Mouse (Mus musculus) limb, embryonic 10.5 days (tissue): ENCODE results near the gene Mvb12a. TPM values are rescaled to one million over a fixed set of nuclear protein-coding genes. Genes with fewer than 3 reads are reported as not detected.

Source experiments
- DNase-seq: peaks from one replicate; pipeline ENCODE4 v3.0.0-alpha.2; 2017; ENCODE audit warnings: low spot score
- H3K27ac ChIP-seq: fragments of 300-500 bp; sonication (generic); 2 replicates; pipeline ENCODE4 v1.5.1; 2016; ENCODE audit warnings: mild to moderate bottlenecking
- H3K27me3 ChIP-seq: fragments of 300-500 bp; sonication (generic); 2 replicates; pipeline ENCODE4 v1.6.1; 2016; ENCODE audit warnings: low read depth, mild to moderate bottlenecking; ENCODE audit not compliant: poor library complexity, severe bottlenecking
- H3K36me3 ChIP-seq: fragments of 300-500 bp; sonication (generic); 2 replicates; pipeline ENCODE4 v1.6.1; 2016; ENCODE audit warnings: mild to moderate bottlenecking, moderate library complexity
- H3K4me1 ChIP-seq: fragments of 300-500 bp; sonication (generic); 2 replicates; pipeline ENCODE4 v1.6.1; 2016
- H3K4me3 ChIP-seq: fragments of 300-500 bp; sonication (generic); 2 replicates; pipeline ENCODE4 v1.5.1; 2016; ENCODE audit warnings: mild to moderate bottlenecking, moderate library complexity
- H3K9me3 ChIP-seq: fragments of 300-500 bp; sonication (generic); replicated peaks from 2 replicates; pipeline ENCODE4 v1.6.1; 2016; ENCODE audit warnings: mild to moderate bottlenecking
- WGBS: fragments of 180-500 bp; shearing (Covaris S2); methylation state at CpG from one replicate; pipeline ENCODE4 v1.1.7; 2016; 5-methylcytosine and 5-hydroxymethylcytosine counted together
- polyA plus RNA-seq: library from polyadenylated mRNA; unstranded; fragments of >200 nt; fragmentation: Nextera tagmentation; extraction: Ambion mirVana; gene quantifications from 2 replicates; pipeline ENCODE4 v1.2.1, GENCODE M21; 2016

Mvb12a gene
- 76.2 and 77.5 TPM in 2 replicates for polyA plus RNA-seq

DNA sequence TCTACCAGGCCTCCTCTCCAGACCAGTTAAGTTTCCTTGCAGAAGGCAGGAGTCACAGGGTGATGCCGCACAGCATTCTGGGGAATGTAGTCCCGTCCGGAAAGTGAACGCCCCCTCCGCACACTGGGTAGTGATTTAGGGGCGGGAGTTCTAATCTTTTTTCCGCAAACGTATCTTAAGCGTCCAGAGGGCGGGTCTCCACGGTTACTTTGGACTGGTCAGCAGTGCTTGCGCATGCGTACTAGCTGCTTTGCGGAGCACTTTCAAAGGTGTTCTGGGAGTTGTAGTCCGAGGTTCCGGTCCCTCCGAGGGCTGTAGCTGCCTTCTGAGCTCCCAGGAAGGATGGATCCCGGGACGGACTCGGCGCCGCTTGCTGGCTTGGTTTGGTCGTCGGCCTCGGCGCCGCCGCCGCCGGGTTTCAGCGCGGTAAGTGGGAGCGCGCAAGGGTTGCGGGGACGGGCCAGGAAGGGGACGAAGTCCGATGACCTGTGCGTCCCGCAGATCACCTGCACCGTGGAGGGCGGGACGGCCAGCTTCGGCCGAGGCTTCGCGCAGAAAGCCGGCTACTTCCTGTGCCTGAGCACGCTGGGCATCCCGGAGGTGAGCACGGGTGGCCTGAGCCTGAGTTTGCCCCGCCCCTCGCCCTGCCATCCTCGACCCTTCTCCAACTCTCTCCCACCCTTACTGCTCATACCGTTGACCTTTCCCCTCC is at the start of gene Mvb12a:
Gene Mvb12a (plus strand): TSS at position 291 of the 712 bp plus-strand sequence.
- peak; percentile 92 for DNase-seq
- peaks cover 16% of the 10 kb centered on the region for H3K4me1 ChIP-seq
- no peaks in the 10 kb centered on the region for H3K9me3 ChIP-seq
- H3K27ac ChIP-seq = peak within 1 kb of the TSS; percentile 83
- peak within 1 kb of the TSS; percentile 87 for H3K4me3 ChIP-seq
- peaks cover 27% of the 10 kb centered on the region for H3K36me3 ChIP-seq
- under 1% methylated on average over 55 of the region's 55 CpGs for WGBS
- H3K27me3 ChIP-seq = peaks cover 12% of the 10 kb centered on the region

DNA sequence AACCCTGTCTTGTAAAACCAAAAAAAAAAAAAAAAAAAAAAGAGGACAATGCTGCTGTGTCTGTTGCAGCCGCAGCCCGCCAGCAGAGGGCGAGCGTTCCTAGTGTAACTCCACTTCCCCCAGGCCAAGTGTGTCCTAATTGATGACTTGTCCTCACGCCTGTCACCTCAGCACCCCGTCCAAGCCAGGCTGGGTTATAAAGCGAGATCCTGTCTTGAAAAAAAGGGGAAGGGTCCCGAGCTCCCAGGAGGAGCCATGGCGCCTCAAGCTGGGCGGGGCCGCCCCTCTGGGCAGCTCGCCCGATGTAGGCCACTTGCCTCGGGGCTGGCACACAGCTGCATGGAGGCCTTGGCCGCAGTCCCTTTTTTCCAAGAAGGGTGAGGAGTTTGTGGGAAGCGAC is 47.7 kb upstream of the Mvb12a start:
- peaks cover 47% of the 10 kb centered on the region for H3K36me3 ChIP-seq
- peaks cover 54% of the 10 kb centered on the region for H3K4me1 ChIP-seq
- WGBS = 24% methylated on average over 16 of the region's 16 CpGs
- H3K9me3 ChIP-seq = no peaks in the 10 kb centered on the region
- no peaks in the 10 kb centered on the region for H3K27me3 ChIP-seq
- DNase-seq = peak; percentile 91
- 0 out of 2 replicates have a peak overlapping the region, but pooled peaks have one; percentile 16 for H3K4me3 ChIP-seq
- peak overlapping the region; percentile 53; the same call in 1 of the 2 replicates for H3K27ac ChIP-seq

- H3K4me1 ChIP-seq = peaks cover 51% of the 10 kb centered on the region
Observed at GRCm38 (mm10) chr8:71495811-71496210, 46.9 kb upstream of the Mvb12a start.

DNA sequence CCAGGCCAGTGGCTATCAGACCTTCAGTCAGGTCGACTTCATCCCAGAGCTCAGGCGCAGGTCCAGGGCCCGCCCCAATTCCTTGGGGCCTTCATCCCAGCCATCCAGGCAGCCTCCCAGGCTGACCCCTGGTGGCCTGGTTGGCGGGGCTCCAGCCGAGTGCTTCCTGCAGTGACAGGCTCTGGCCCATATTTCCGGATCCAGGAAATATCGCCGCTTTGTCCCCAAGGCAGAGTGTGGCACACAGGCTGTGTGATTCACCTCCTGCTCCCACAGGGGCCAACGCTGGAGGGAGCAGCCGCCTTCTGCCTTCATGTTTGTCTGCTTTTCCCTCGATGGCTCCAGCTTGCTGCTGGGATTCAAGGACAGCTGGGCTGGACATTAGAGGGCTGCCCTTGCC is 46.2 kb upstream of the Mvb12a start:
- H3K4me1 ChIP-seq = peaks cover 51% of the 10 kb centered on the region
- DNase-seq = peak; percentile 61

More at GRCm38 (mm10) chr8:71495811-71496210, 46.9 kb upstream of the Mvb12a start:
- H3K36me3 ChIP-seq = peaks cover 39% of the 10 kb centered on the region
- H3K27me3 ChIP-seq = no peaks in the 10 kb centered on the region
- no peaks in the 10 kb centered on the region for H3K9me3 ChIP-seq
- 96% methylated on average over 5 of the region's 5 CpGs for WGBS
- peak overlapping the region; percentile 72 for H3K27ac ChIP-seq
- no peak overlapping the region for H3K4me3 ChIP-seq
- DNase-seq = no peak

DNA sequence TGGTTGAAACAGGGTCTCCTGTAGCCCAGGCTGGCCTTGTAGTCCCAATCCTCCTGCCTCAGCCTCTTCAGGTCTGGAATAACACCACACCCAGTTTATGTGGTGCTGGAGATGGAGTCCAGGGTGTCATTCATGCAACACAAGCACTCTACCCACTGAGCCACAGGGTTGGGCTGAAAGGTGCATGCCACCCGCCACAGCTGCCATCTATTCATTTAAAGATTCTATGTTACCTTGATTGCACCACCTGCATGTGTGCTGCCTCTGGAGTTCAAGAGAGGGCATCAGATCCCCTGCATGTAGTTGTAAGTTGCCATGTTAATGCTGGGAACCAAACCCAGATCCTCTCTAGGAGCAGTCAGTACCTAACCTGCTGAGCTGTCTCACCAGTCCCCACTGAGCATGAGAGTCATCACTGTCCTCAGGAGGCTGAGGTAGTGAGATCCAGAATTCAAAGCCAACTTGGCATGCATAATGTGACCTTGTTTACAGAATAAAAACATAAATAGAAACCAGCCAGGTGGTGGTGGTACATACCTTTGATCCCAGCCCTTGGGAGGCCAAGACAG is 45.6 kb upstream of the Mvb12a start:
- WGBS = 87% methylated on average over 1 of the region's 1 CpGs
- Histone ChIP-seq H3K4me3 (no peak overlapping the region), H3K9me3 (no peaks in the 10 kb centered on the region), H3K27ac (peak overlapping the region; percentile 88; the same call in 1 of the 2 replicates), H3K27me3 (no peaks in the 10 kb centered on the region), H3K4me1 (peaks cover 51% of the 10 kb centered on the region), H3K36me3 (peaks cover 26% of the 10 kb centered on the region)
- no peak for DNase-seq

More for the DNA sequence above, 46.2 kb upstream of the Mvb12a start:
- Histone ChIP-seq H3K9me3 (no peaks in the 10 kb centered on the region), H3K4me3 (no peak overlapping the region), H3K27ac (peak overlapping the region; percentile 72), H3K36me3 (peaks cover 33% of the 10 kb centered on the region), H3K27me3 (no peaks in the 10 kb centered on the region)
- 31% methylated on average over 11 of the region's 11 CpGs for WGBS

- DNase-seq = no peak
- WGBS = 12% methylated on average over 15 of the region's 15 CpGs
- peaks cover 51% of the 10 kb centered on the region for H3K4me1 ChIP-seq
Observed at GRCm38 (mm10) chr8:71497881-71498501, 44.7 kb upstream of the Mvb12a start.

GRCm38 (mm10) chr8:71498816-71499690 is 43.7 kb upstream of the Mvb12a start:
- Histone ChIP-seq H3K4me1 (peaks cover 51% of the 10 kb centered on the region), H3K4me3 (peak overlapping the region; percentile 18), H3K36me3 (peaks cover 9% of the 10 kb centered on the region), H3K27ac (peak overlapping the region; percentile 88), H3K27me3 (no peaks in the 10 kb centered on the region), H3K9me3 (no peaks in the 10 kb centered on the region)
- DNase-seq = peak; percentile 65
- 19% methylated on average over 16 of the region's 16 CpGs for WGBS

More at GRCm38 (mm10) chr8:71497881-71498501, 44.7 kb upstream of the Mvb12a start:
- Histone ChIP-seq H3K27ac (peak overlapping the region; percentile 88), H3K4me3 (0 out of 2 replicates have a peak overlapping the region, but pooled peaks have one; percentile 18), H3K27me3 (no peaks in the 10 kb centered on the region), H3K9me3 (no peaks in the 10 kb centered on the region), H3K36me3 (peaks cover 18% of the 10 kb centered on the region)

- Histone ChIP-seq H3K4me1 (peaks cover 35% of the 10 kb centered on the region), H3K9me3 (no peaks in the 10 kb centered on the region), H3K27ac (peak overlapping the region; percentile 9; the same call in 1 of the 2 replicates), H3K4me3 (no peak overlapping the region), H3K36me3 (0 out of 2 replicates have a peak, but pooled peaks cover 5% of the 10 kb centered on the region), H3K27me3 (peaks cover 43% of the 10 kb centered on the region)
- DNase-seq = no peak
- 89% methylated on average over 4 of the region's 4 CpGs for WGBS
Observed at GRCm38 (mm10) chr8:71504349-71504748, 38.4 kb upstream of the Mvb12a start.

GRCm38 (mm10) chr8:71505326-71505725 is 37.4 kb upstream of the Mvb12a start:
- Histone ChIP-seq H3K9me3 (no peaks in the 10 kb centered on the region), H3K27me3 (peaks cover 53% of the 10 kb centered on the region), H3K4me1 (peaks cover 34% of the 10 kb centered on the region), H3K4me3 (no peak overlapping the region), H3K27ac (no peak overlapping the region), H3K36me3 (0 out of 2 replicates have a peak, but pooled peaks cover 2% of the 10 kb centered on the region)
- DNase-seq = no peak
- 87% methylated on average over 4 of the region's 4 CpGs for WGBS

DNA sequence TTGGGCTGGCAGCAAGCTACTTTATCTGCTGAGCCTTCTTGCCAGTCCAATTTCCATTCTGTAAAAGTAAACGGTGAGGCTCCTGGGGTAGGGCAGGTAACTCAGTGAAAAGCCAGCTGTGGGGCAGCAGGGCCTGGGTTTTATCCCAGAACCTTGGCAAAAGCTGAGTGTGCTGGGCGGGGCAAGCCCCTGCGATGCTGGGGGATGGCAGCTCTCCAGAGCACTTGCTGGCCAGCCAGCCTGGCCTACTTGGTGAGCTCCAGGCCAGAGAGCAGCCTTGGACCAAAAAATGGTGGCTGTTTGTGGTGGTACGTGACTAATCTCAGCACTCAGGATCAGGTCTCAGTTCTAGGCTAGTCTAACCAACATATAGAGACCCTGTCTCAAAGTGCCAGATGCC is 36.7 kb upstream of the Mvb12a start:
- Histone ChIP-seq H3K4me3 (no peak overlapping the region), H3K4me1 (peaks cover 34% of the 10 kb centered on the region), H3K36me3 (0 out of 2 replicates have a peak, but pooled peaks cover 2% of the 10 kb centered on the region), H3K27ac (no peak overlapping the region), H3K27me3 (peaks cover 57% of the 10 kb centered on the region), H3K9me3 (no peaks in the 10 kb centered on the region)
- 85% methylated on average over 4 of the region's 4 CpGs for whole genome bisulfite sequencing
- DNase-seq = no peak

GRCm38 (mm10) chr8:71507589-71508104 is 35.1 kb upstream of the Mvb12a start:
- Histone ChIP-seq H3K4me1 (peaks cover 40% of the 10 kb centered on the region), H3K9me3 (no peaks in the 10 kb centered on the region), H3K27ac (peak overlapping the region; percentile 73), H3K36me3 (0 out of 2 replicates have a peak, but pooled peaks cover 2% of the 10 kb centered on the region), H3K27me3 (peaks cover 67% of the 10 kb centered on the region), H3K4me3 (peak overlapping the region; percentile 61)
- WGBS = under 1% methylated on average over 61 of the region's 61 CpGs
- peak; percentile 89 for DNase-seq

GRCm38 (mm10) chr8:71509316-71509715 is 33.4 kb upstream of the Mvb12a start:
- H3K27me3 ChIP-seq = peaks cover 67% of the 10 kb centered on the region
- 0 out of 2 replicates have a peak, but pooled peaks cover 2% of the 10 kb centered on the region for H3K36me3 ChIP-seq
- 51% methylated on average over 2 of the region's 2 CpGs for WGBS
- no peaks in the 10 kb centered on the region for H3K9me3 ChIP-seq
- peak overlapping the region; percentile 28; the same call in 1 of the 2 replicates for H3K4me3 ChIP-seq
- H3K4me1 ChIP-seq = peaks cover 42% of the 10 kb centered on the region
- peak overlapping the region; percentile 53; the same call in 1 of the 2 replicates for H3K27ac ChIP-seq
- no peak for DNase-seq
